Mouse (Mus musculus) retina, adult 2 months (tissue): ENCODE data around the gene Nsun5.
"Not testable (repeated sequence)": the region's sequence is repeated elsewhere in the genome, so short reads cannot be mapped to it uniquely, and the experiment has no call there.

ENCODE experiments used
- DNase-seq: peaks from one replicate; pipeline ENCODE4 v3.0.0-alpha.2; 2012; ENCODE audit warnings: low read depth, low spot score

Gene Nsun5

GRCm38 (mm10) chr5:135369787-135370654, at the start of gene Nsun5:
Gene Nsun5, plus strand, starts transcription at chr5:135369953.
- DNase-seq = peak; percentile 92

GRCm38 (mm10) chr5:135322197-135322596, 47.6 kb upstream of the Nsun5 start:
- no peak for DNase-seq

GRCm38 (mm10) chr5:135326121-135326659, 43.6 kb upstream of the Nsun5 start:
- no peak for DNase-seq

- no peak for DNase-seq
These were observed 40.3 kb upstream of the Nsun5 start for GRCm38 (mm10) chr5:135329471-135329870.

- no peak for DNase-seq
These were observed 39.6 kb upstream of the Nsun5 start for GRCm38 (mm10) chr5:135330201-135330600.

GRCm38 (mm10) chr5:135331161-135331560, 38.6 kb upstream of the Nsun5 start:
- no peak for DNase-seq

GRCm38 (mm10) chr5:135337575-135337974, 32.2 kb upstream of the Nsun5 start:
- DNase-seq = no peak

GRCm38 (mm10) chr5:135345989-135346388, 23.8 kb upstream of the Nsun5 start:
- DNase-seq = no peak

GRCm38 (mm10) chr5:135346430-135346829, 23.3 kb upstream of the Nsun5 start:
- no peak for DNase-seq

- DNase-seq = no peak
These were observed 22.2 kb upstream of the Nsun5 start for GRCm38 (mm10) chr5:135347511-135348011.

GRCm38 (mm10) chr5:135349862-135350261, 19.9 kb upstream of the Nsun5 start, which contains the start of gene Fkbp6:
Gene Fkbp6, minus strand, starts transcription at chr5:135350044.
- no peak for DNase-seq

- DNase-seq = no peak
These were observed 18.1 kb upstream of the Nsun5 start for GRCm38 (mm10) chr5:135351606-135352005.

GRCm38 (mm10) chr5:135352995-135353394, 16.8 kb upstream of the Nsun5 start, which contains the start of gene Trim50:
Gene Trim50, plus strand, starts transcription at chr5:135353295.
- no peak for DNase-seq

GRCm38 (mm10) chr5:135353564-135353963, 16.2 kb upstream of the Nsun5 start:
- DNase-seq = no peak

- no peak for DNase-seq
These were observed 13.7 kb upstream of the Nsun5 start for GRCm38 (mm10) chr5:135356090-135356489.

GRCm38 (mm10) chr5:135357556-135357955, 12.2 kb upstream of the Nsun5 start:
- DNase-seq = no peak

GRCm38 (mm10) chr5:135359772-135360171, 10.0 kb upstream of the Nsun5 start:
- no peak for DNase-seq

- DNase-seq = no peak
These were observed 7.2 kb upstream of the Nsun5 start for GRCm38 (mm10) chr5:135362572-135362971.

GRCm38 (mm10) chr5:135363540-135363939, 6.2 kb upstream of the Nsun5 start:
- DNase-seq = no peak

- DNase-seq = no peak
These were observed 1.9 kb upstream of the Nsun5 start for GRCm38 (mm10) chr5:135367841-135368240.

- DNase-seq = no peak
These were observed 1.4 kb upstream of the Nsun5 start for GRCm38 (mm10) chr5:135368312-135368711.

GRCm38 (mm10) chr5:135369196-135369595, 557 bp upstream of the Nsun5 start:
- DNase-seq = not testable (repeated sequence)

- no peak for DNase-seq
These were observed 1.4 kb downstream of the Nsun5 start for GRCm38 (mm10) chr5:135371195-135371594.
